Mouse (Mus musculus) heart, embryonic 15.5 days (tissue): ENCODE data around the gene Gap43. TPM values are rescaled to one million over a fixed set of nuclear protein-coding genes. Genes with fewer than 3 reads are reported as not detected.
"Not testable (repeated sequence)": the region's sequence is repeated elsewhere in the genome, so short reads cannot be mapped to it uniquely, and the experiment has no call there.

Source experiments
- ATAC-seq: fragments of 200-750 bp; cut with Nextera tagmentation; replicated peaks from 2 replicates; pipeline ENCODE4 v1.8.0; 2017; ENCODE audit warnings: low read depth, moderate TSS enrichment; ENCODE audit not compliant: insufficient number of reproducible peaks, insufficient read depth, low FRiP score
- H3K27ac ChIP-seq: fragments of 300-500 bp; sonication (generic); 2 replicates; pipeline ENCODE4 v1.5.1; 2015; ENCODE audit warnings: mild to moderate bottlenecking, inconsistent platforms
- H3K27me3 ChIP-seq: fragments of 300-500 bp; sonication (generic); 2 replicates; pipeline ENCODE4 v1.6.1; 2015; ENCODE audit warnings: inconsistent platforms
- H3K36me3 ChIP-seq: fragments of 300-500 bp; sonication (generic); 2 replicates; pipeline ENCODE4 v1.6.1; 2015; ENCODE audit warnings: mild to moderate bottlenecking, inconsistent platforms
- H3K4me1 ChIP-seq: fragments of 300-500 bp; sonication (generic); replicated peaks from 2 replicates; pipeline ENCODE4 v1.6.1; 2015; ENCODE audit warnings: inconsistent platforms
- H3K4me2 ChIP-seq: fragments of 300-500 bp; sonication (generic); 2 replicates; pipeline ENCODE4 v1.6.1; 2015; ENCODE audit warnings: inconsistent platforms, mild to moderate bottlenecking, moderate library complexity
- H3K4me3 ChIP-seq: fragments of 300-500 bp; sonication (generic); 2 replicates; pipeline ENCODE4 v1.5.1; 2015; ENCODE audit warnings: mild to moderate bottlenecking, inconsistent platforms
- H3K9ac ChIP-seq: fragments of 300-500 bp; sonication (generic); 2 replicates; pipeline ENCODE4 v1.6.1; 2015; ENCODE audit warnings: mild to moderate bottlenecking, inconsistent platforms
- H3K9me3 ChIP-seq: fragments of 300-500 bp; sonication (generic); replicated peaks from 2 replicates; pipeline ENCODE4 v1.6.1; 2016; ENCODE audit warnings: inconsistent platforms
- WGBS: fragments of 180-500 bp; shearing (Covaris S2); methylation state at CpG from one replicate; pipeline ENCODE4 v1.1.7; 2015; ENCODE audit warnings: mixed read lengths; 5-methylcytosine and 5-hydroxymethylcytosine counted together
- polyA plus RNA-seq: library from polyadenylated mRNA; unstranded; fragments of >200 nt; fragmentation: Nextera tagmentation; extraction: Ambion mirVana; gene quantifications from 2 replicates; pipeline ENCODE4 v1.2.1, GENCODE M21; 2015

Gap43 gene
- polyA plus RNA-seq = 14.0 and 32.0 TPM in 2 replicates

- Histone ChIP-seq H3K36me3 (no peaks in the 10 kb centered on the region), H3K4me2 (peak within 1 kb of the TSS; percentile 86), H3K27ac (no peak within 1 kb of the TSS), H3K27me3 (no peaks in the 10 kb centered on the region), H3K4me3 (peak within 1 kb of the TSS; percentile 50), H3K9me3 (no peaks in the 10 kb centered on the region), H3K9ac (peak within 1 kb of the TSS; percentile 41), H3K4me1 (peaks cover 14% of the 10 kb centered on the region)
- no peak for ATAC-seq
- WGBS = under 1% methylated on average over 18 of the region's 18 CpGs
Observed at GRCm38 (mm10) chr16:42340021-42340768, at the start of gene Gap43. Gene Gap43, minus strand, starts transcription at chr16:42340651.

GRCm38 (mm10) chr16:42381328-42381838, 40.9 kb upstream of the Gap43 start:
- Histone ChIP-seq H3K4me2 (no peak overlapping the region), H3K27ac (no peak overlapping the region), H3K4me3 (no peak overlapping the region), H3K9ac (no peak overlapping the region), H3K9me3 (no peaks in the 10 kb centered on the region), H3K4me1 (no peaks in the 10 kb centered on the region), H3K27me3 (no peaks in the 10 kb centered on the region), H3K36me3 (no peaks in the 10 kb centered on the region)
- no peak for ATAC-seq
- 65% methylated on average over 4 of the region's 4 CpGs for WGBS

DNA sequence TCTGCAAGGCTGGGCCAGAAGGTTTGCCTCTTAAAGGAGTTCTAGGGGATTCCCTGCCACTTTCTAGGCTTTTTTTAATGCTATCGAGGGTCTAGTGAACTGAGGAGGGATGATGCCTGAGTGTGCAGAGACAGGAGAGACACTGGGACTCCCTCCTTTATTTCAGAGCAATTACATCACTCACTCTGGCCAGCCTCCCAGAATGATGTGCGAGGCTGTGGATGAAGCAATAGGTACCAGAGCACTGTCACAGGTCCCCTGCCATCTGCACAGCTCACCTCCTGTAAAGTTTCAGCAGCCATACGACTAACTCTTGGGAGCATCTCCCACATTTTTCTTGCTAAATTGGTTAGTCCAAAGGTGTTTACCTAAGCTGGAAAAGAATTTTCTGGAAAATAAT, 40.2 kb upstream of the Gap43 start:
- 41% methylated on average over 3 of the region's 3 CpGs for WGBS
- no peak overlapping the region for H3K9ac ChIP-seq
- H3K9me3 ChIP-seq = no peaks in the 10 kb centered on the region
- no peaks in the 10 kb centered on the region for H3K27me3 ChIP-seq
- ATAC-seq = no peak
- H3K36me3 ChIP-seq = no peaks in the 10 kb centered on the region
- H3K4me1 ChIP-seq = no peaks in the 10 kb centered on the region
- no peak overlapping the region for H3K4me2 ChIP-seq
- H3K4me3 ChIP-seq = no peak overlapping the region
- H3K27ac ChIP-seq = no peak overlapping the region

DNA sequence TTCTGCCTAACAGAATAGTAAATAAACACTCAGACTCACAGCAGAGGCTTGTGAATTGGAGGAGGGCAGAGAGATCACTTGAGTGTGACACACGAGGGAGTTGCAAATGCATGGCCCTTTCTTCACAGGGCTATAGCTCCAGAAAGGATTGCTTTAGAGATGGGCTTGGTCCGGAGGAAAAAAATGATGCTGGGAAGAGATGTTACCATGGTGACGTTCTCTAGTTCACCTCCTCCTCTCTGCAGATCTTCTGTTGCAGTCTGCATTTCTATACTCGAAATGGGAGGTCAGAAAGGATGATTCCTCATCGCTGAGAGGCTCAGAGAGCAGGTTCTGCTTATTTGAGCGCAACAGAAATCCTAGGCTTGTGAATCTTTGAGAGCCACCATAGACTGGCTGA, 29.7 kb upstream of the Gap43 start:
- Histone ChIP-seq H3K4me1 (no peaks in the 10 kb centered on the region), H3K27ac (no peak overlapping the region), H3K36me3 (no peaks in the 10 kb centered on the region), H3K27me3 (no peaks in the 10 kb centered on the region), H3K4me3 (no peak overlapping the region), H3K9ac (no peak overlapping the region), H3K4me2 (no peak overlapping the region), H3K9me3 (no peaks in the 10 kb centered on the region)
- WGBS = 76% methylated on average over 6 of the region's 6 CpGs
- ATAC-seq = no peak

DNA sequence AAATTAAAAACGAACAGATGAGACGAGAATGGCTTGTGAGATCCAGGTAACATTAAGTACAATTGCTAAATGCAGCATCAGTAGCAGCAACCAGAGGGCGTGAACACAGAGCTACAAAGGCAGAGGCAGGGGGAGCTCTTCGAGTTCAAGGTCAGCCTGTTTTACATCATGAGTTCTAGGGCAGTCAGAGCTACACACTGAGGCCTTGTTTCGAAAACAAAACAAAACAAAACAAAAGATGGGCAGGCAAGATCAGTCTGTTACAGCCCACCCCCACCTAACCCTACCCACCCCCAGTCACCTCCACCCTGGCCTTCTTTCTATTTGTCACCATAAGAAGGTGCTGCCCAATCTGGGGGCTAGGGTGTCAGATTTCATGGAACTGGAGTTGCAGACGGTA, 28.9 kb upstream of the Gap43 start:
- Histone ChIP-seq H3K9ac (no peak overlapping the region), H3K9me3 (no peaks in the 10 kb centered on the region), H3K4me2 (no peak overlapping the region), H3K27me3 (no peaks in the 10 kb centered on the region), H3K4me3 (no peak overlapping the region), H3K4me1 (no peaks in the 10 kb centered on the region), H3K36me3 (no peaks in the 10 kb centered on the region), H3K27ac (no peak overlapping the region)
- 77% methylated on average over 6 of the region's 6 CpGs for WGBS
- no peak for ATAC-seq

- H3K27me3 ChIP-seq = no peaks in the 10 kb centered on the region
- no peaks in the 10 kb centered on the region for H3K36me3 ChIP-seq
- no peaks in the 10 kb centered on the region for H3K4me1 ChIP-seq
- no peak overlapping the region for H3K27ac ChIP-seq
- H3K4me2 ChIP-seq = no peak overlapping the region
- no peak overlapping the region for H3K9ac ChIP-seq
- no peak overlapping the region for H3K4me3 ChIP-seq
- H3K9me3 ChIP-seq = no peaks in the 10 kb centered on the region
- 83% methylated on average over 4 of the region's 4 CpGs for WGBS
- no peak for ATAC-seq
Observed at GRCm38 (mm10) chr16:42360061-42360460, 19.6 kb upstream of the Gap43 start.

- Histone ChIP-seq H3K27ac (no peak overlapping the region), H3K4me3 (no peak overlapping the region), H3K4me1 (no peaks in the 10 kb centered on the region), H3K4me2 (no peak overlapping the region), H3K36me3 (no peaks in the 10 kb centered on the region), H3K9ac (no peak overlapping the region), H3K9me3 (no peaks in the 10 kb centered on the region), H3K27me3 (no peaks in the 10 kb centered on the region)
- WGBS = 83% methylated on average over 4 of the region's 4 CpGs
- no peak for ATAC-seq
Observed at GRCm38 (mm10) chr16:42358058-42358457, 17.6 kb upstream of the Gap43 start.

- H3K9ac ChIP-seq = no peak overlapping the region
- H3K27ac ChIP-seq = no peak overlapping the region
- H3K4me1 ChIP-seq = no peaks in the 10 kb centered on the region
- no peaks in the 10 kb centered on the region for H3K36me3 ChIP-seq
- WGBS = 78% methylated on average over 2 of the region's 2 CpGs
- no peak for ATAC-seq
- H3K27me3 ChIP-seq = no peaks in the 10 kb centered on the region
- H3K4me3 ChIP-seq = no peak overlapping the region
- no peaks in the 10 kb centered on the region for H3K9me3 ChIP-seq
- H3K4me2 ChIP-seq = no peak overlapping the region
Observed at GRCm38 (mm10) chr16:42350076-42350475, 9.6 kb upstream of the Gap43 start.

- ATAC-seq, H3K36me3 ChIP-seq, H3K9ac ChIP-seq, H3K27me3 ChIP-seq, H3K27ac ChIP-seq, H3K4me3 ChIP-seq, H3K9me3 ChIP-seq: not testable (repeated sequence)
- WGBS = 31% methylated on average over 2 of the region's 3 CpGs
- Histone ChIP-seq H3K4me1 (peaks cover 14% of the 10 kb centered on the region), H3K4me2 (peak overlapping the region; percentile 86; the same call in 1 of the 2 replicates)
Observed at GRCm38 (mm10) chr16:42340865-42341264, 414 bp upstream of the Gap43 start.

DNA sequence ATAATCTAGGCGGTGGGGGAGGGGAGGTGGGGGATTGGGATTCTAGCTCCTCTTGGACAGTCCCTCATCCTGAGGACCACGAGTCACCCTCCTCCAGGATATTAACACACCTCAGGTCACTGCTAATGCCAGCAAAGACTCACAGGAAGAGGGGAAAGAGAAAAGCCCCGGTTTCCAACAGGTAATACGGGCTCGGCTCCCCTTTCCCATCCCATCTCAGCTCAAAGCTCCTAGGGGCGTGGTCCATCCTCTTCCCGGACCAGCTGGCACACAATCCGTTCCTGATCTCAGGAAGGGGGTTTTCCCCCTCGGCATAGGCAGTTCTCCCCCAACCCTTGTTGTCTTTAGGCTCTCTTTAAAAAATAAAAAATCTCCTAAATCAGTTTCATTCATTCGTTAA, 939 bp downstream of the Gap43 start:
- no peak overlapping the region for H3K27ac ChIP-seq
- peak overlapping the region; percentile 41; the same call in 1 of the 2 replicates for H3K9ac ChIP-seq
- peak overlapping the region; percentile 50 for H3K4me3 ChIP-seq

GRCm38 (mm10) chr16:42338987-42339386, 1.5 kb downstream of the Gap43 start:
- Histone ChIP-seq H3K36me3 (no peaks in the 10 kb centered on the region), H3K27me3 (no peaks in the 10 kb centered on the region), H3K9ac (no peak overlapping the region), H3K4me2 (peak overlapping the region; percentile 86), H3K4me3 (peak overlapping the region; percentile 50), H3K4me1 (peaks cover 14% of the 10 kb centered on the region), H3K9me3 (no peaks in the 10 kb centered on the region), H3K27ac (no peak overlapping the region)
- no peak for ATAC-seq
- WGBS = 6% methylated on average over 4 of the region's 4 CpGs

More for the DNA sequence above, 939 bp downstream of the Gap43 start:
- no peak for ATAC-seq
- under 1% methylated on average over 10 of the region's 10 CpGs for WGBS
- H3K27me3 ChIP-seq = no peaks in the 10 kb centered on the region
- no peaks in the 10 kb centered on the region for H3K9me3 ChIP-seq
- H3K36me3 ChIP-seq = no peaks in the 10 kb centered on the region
- peaks cover 14% of the 10 kb centered on the region for H3K4me1 ChIP-seq
- H3K4me2 ChIP-seq = peak overlapping the region; percentile 86

DNA sequence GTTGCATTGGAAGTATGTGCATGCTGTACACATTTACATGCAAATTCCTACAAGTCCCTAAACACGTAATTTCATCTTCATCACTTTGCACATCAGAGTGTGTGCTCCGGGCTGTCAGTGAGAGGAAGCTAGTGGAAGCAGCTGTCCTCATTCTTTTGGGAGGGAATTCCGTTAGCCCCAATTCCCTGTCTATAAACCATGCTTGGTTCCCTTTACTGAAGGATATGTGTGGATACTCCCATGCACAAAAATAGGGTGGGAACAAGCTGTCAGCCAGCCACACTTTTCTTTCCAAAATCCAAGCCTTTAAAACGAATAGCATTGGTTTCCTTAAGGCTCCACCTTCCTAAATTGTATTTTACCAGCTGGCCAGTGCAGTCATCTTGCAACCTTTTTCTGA, 2.1 kb downstream of the Gap43 start:
- peaks cover 14% of the 10 kb centered on the region for H3K4me1 ChIP-seq
- no peak overlapping the region for H3K27ac ChIP-seq
- no peak overlapping the region; the same call in 1 of the 2 replicates for H3K4me3 ChIP-seq
- H3K27me3 ChIP-seq = no peaks in the 10 kb centered on the region
- 32% methylated on average over 4 of the region's 4 CpGs for WGBS
- H3K36me3 ChIP-seq = no peaks in the 10 kb centered on the region
- ATAC-seq = no peak
- H3K4me2 ChIP-seq = no peak overlapping the region; the same call in 1 of the 2 replicates
- H3K9ac ChIP-seq = no peak overlapping the region
- no peaks in the 10 kb centered on the region for H3K9me3 ChIP-seq
